In genomic region chr13:70281051-70281847, GRCm38 (mm10) we compare ENCODE assay signal across 10 mouse cellular contexts.
DNase-seq lines count a peak whose midpoint lies in the region; ATAC-seq and TF ChIP-seq lines count a peak whose summit lies in the region.
"Had no signal": no experiment of that assay in that cellular context is flagged by ENCODE, and none has a peak within 500 bp of the region (broad histone marks: within the 10 kb centered on the region; RNA-seq: fewer than 3 reads in every experiment).

No protein-coding gene starts in this region.

- H3K4me2 ChIP-seq in lung, embryonic 15.5 days: no peak overlapping the region
- no peak overlapping the region for H3K4me2 ChIP-seq in stomach, embryonic 15.5 days
- no peak overlapping the region for H3K4me2 ChIP-seq in forebrain, embryonic 11.5 days (ENCODE audit: low read depth, low read length, severe bottlenecking)
- H3K4me2 ChIP-seq: liver, embryonic 13.5 days had no signal

- H3K9ac ChIP-seq in lung, embryonic 15.5 days: no peak overlapping the region
- H3K9ac ChIP-seq in stomach, embryonic 15.5 days: no peak overlapping the region
- no peak overlapping the region for H3K9ac ChIP-seq in forebrain, embryonic 11.5 days (ENCODE audit: low read length)
- H3K9ac ChIP-seq: liver, embryonic 13.5 days had no signal

- H3K27ac ChIP-seq in lung, embryonic 15.5 days: no peak overlapping the region
- H3K27ac ChIP-seq in stomach, embryonic 15.5 days: 0 out of 2 replicates have a peak overlapping the region, but pooled peaks have one; percentile 1
- H3K27ac ChIP-seq in forebrain, embryonic 11.5 days (ENCODE audit: low read depth, low read length): no peak overlapping the region
- H3K27ac ChIP-seq: liver, embryonic 13.5 days had no signal

- WGBS in lung, embryonic 15.5 days: 43% methylated on average over 7 of the region's 7 CpGs
- 40% methylated on average over 7 of the region's 7 CpGs for WGBS in lung, adult 2 months
- 51% methylated on average over 7 of the region's 7 CpGs for WGBS in stomach, embryonic 15.5 days
- WGBS in forebrain, embryonic 11.5 days: 83% methylated on average over 7 of the region's 7 CpGs

- TF ChIP-seq POLR2A in lung, adult 2 months (IDR thresholded peaks at IDR 0.05; ENCODE audit: borderline replicate concordance, extremely low read depth, low read depth, low read length): no peak

- H3K36me3 ChIP-seq in lung, embryonic 15.5 days: no peaks in the 10 kb centered on the region
- no peaks in the 10 kb centered on the region for H3K36me3 ChIP-seq in stomach, embryonic 15.5 days
- H3K36me3 ChIP-seq in forebrain, embryonic 11.5 days (ENCODE audit: control insufficient read depth, insufficient read depth, low read length): no peaks in the 10 kb centered on the region
- H3K36me3 ChIP-seq: liver, embryonic 13.5 days had no signal

- H3K9me3 ChIP-seq in lung, embryonic 15.5 days: no peaks in the 10 kb centered on the region
- no peaks in the 10 kb centered on the region for H3K9me3 ChIP-seq in stomach, embryonic 15.5 days
- no peaks in the 10 kb centered on the region for H3K9me3 ChIP-seq in forebrain, embryonic 11.5 days (ENCODE audit: control insufficient read depth, low read length)
- H3K9me3 ChIP-seq: liver, embryonic 13.5 days had no signal

- H3K4me3 ChIP-seq in lung, embryonic 15.5 days: no peak overlapping the region
- no peak overlapping the region for H3K4me3 ChIP-seq in lung, adult 2 months (replicated peaks; ENCODE audit: extremely low read depth, low read depth, low read length)
- no peak overlapping the region for H3K4me3 ChIP-seq in stomach, embryonic 15.5 days (replicated peaks)
- H3K4me3 ChIP-seq in forebrain, embryonic 11.5 days (ENCODE audit: low read depth, low read length): no peak overlapping the region
- H3K4me3 ChIP-seq: liver, embryonic 13.5 days had no signal

- H3K4me1 ChIP-seq in lung, embryonic 15.5 days: peaks cover 16% of the 10 kb centered on the region; the same call in 1 of the 2 replicates
- no peaks in the 10 kb centered on the region for H3K4me1 ChIP-seq in lung, adult 2 months (ENCODE audit: control insufficient read depth, insufficient read depth, low read length)
- H3K4me1 ChIP-seq in stomach, embryonic 15.5 days: peaks cover 6% of the 10 kb centered on the region; the same call in 1 of the 2 replicates
- H3K4me1 ChIP-seq in forebrain, embryonic 11.5 days (replicated peaks; ENCODE audit: control insufficient read depth, insufficient read depth, low read length): no peaks in the 10 kb centered on the region
- H3K4me1 ChIP-seq: liver, embryonic 13.5 days had no signal

- no peaks in the 10 kb centered on the region for H3K27me3 ChIP-seq in lung, embryonic 15.5 days
- H3K27me3 ChIP-seq in stomach, embryonic 15.5 days (replicated peaks): no peaks in the 10 kb centered on the region
- H3K27me3 ChIP-seq in forebrain, embryonic 11.5 days (ENCODE audit: control insufficient read depth, insufficient read depth, low read length): no peaks in the 10 kb centered on the region
- H3K27me3 ChIP-seq: liver, embryonic 13.5 days had no signal

- no peak for TF ChIP-seq CTCF in lung, adult 2 months (IDR thresholded peaks at IDR 0.05; ENCODE audit: insufficient read depth, low read length)

- peak; percentile 53; the same call in 1 of the 2 replicates for ATAC-seq in lung, embryonic 15.5 days (ENCODE audit: borderline replicate concordance, extremely low read depth, low FRiP score, low TSS enrichment)
- ATAC-seq in stomach, embryonic 15.5 days (ENCODE audit: insufficient read depth, low FRiP score, low read depth): peak; percentile 27; the same call in 1 of the 2 replicates
- no peak for ATAC-seq in forebrain, embryonic 11.5 days (replicated peaks; ENCODE audit: low FRiP score)

- peak; percentile 16 for DNase-seq in embryo, embryonic 10 days (ENCODE audit: low spot score)
- no peak for DNase-seq in embryo, embryonic 9.5 days (ENCODE audit: extremely low spot score)
- no peak for DNase-seq in lung, adult 2 months
- peak; percentile 87 for DNase-seq in kidney, postnatal 14 days
- DNase-seq in forebrain, embryonic 11.5 days (ENCODE audit: low spot score): no peak
- DNase-seq in layer of hippocampus, postnatal 36 days: no peak
- DNase-seq: cerebellum, adult 9-10 months; liver, embryonic 13.5 days had no signal

Comparison
In these comparisons a context has a peak if more than half of its experiments do, and no peak if none do; other contexts are left out.
1. DNase-seq: peak in embryo, embryonic 10 days (single experiment) and kidney, postnatal 14 days (single experiment); none in embryo, embryonic 9.5 days (single experiment), lung, adult 2 months (single experiment), forebrain, embryonic 11.5 days (single experiment) and layer of hippocampus, postnatal 36 days (0 of 2).